Mouse (Mus musculus) mouse trophoblast stem cell (cell line): Measurements from ENCODE around the gene Agap2.
"Not testable (repeated sequence)": the region's sequence is repeated elsewhere in the genome, so short reads cannot be mapped to it uniquely, and the experiment has no call there.

Source experiments
- in situ Hi-C, 2 experiments: fragments of 300-500 bp; cut with MseI, MboI; formaldehyde crosslinking; loops; 2 replicates in 1 of 2; 3 replicates in 1 of 2; pipeline ENCODE4 v1.15.1; 2025

The Agap2 gene

GRCm38 (mm10) chr10:127059174-127059967 lies 15.7 kb upstream of the Agap2 start:
- in situ Hi-C loops: no loop called here

- in situ Hi-C loops: no loop called here
Measured at GRCm38 (mm10) chr10:127059968-127060916, 14.8 kb upstream of the Agap2 start, which contains the start of gene March9. TSS of gene March9 (minus strand) at chr10:127060184.

- in situ Hi-C loops: no loop called here
Measured at GRCm38 (mm10) chr10:127061085-127061484, 14.0 kb upstream of the Agap2 start.

GRCm38 (mm10) chr10:127061513-127061912 lies 13.6 kb upstream of the Agap2 start:
- in situ Hi-C loops: no loop called here

- in situ Hi-C loops: not testable (repeated sequence)
Measured at GRCm38 (mm10) chr10:127062101-127062500, 13.0 kb upstream of the Agap2 start.

- in situ Hi-C loops: no loop called here
Measured at GRCm38 (mm10) chr10:127062503-127062902, 12.6 kb upstream of the Agap2 start.

GRCm38 (mm10) chr10:127063239-127063872 lies 11.7 kb upstream of the Agap2 start, which contains the start of gene Cdk4:
TSS of gene Cdk4 (plus strand) at chr10:127063534.
- in situ Hi-C loops: no loop called here

GRCm38 (mm10) chr10:127063913-127064870 lies 10.9 kb upstream of the Agap2 start:
- in situ Hi-C loops: no loop called here

GRCm38 (mm10) chr10:127065981-127066380 lies 9.1 kb upstream of the Agap2 start:
- in situ Hi-C loops: no loop called here

GRCm38 (mm10) chr10:127066519-127067018 lies 8.5 kb upstream of the Agap2 start:
- in situ Hi-C loops: no loop called here

- in situ Hi-C loops: no loop called here
Measured at GRCm38 (mm10) chr10:127068360-127069038, 6.6 kb upstream of the Agap2 start.

GRCm38 (mm10) chr10:127069281-127070189 lies 5.5 kb upstream of the Agap2 start:
- in situ Hi-C loops: no loop called here

- in situ Hi-C loops: no loop called here
Measured at GRCm38 (mm10) chr10:127070190-127071121, 4.6 kb upstream of the Agap2 start, which contains the start of gene Tspan31. TSS of gene Tspan31 (minus strand) at chr10:127070264.

- in situ Hi-C loops: no loop called here
Measured at GRCm38 (mm10) chr10:127071203-127071602, 3.9 kb upstream of the Agap2 start.

GRCm38 (mm10) chr10:127072270-127072669 lies 2.8 kb upstream of the Agap2 start:
- in situ Hi-C loops: not testable (repeated sequence)

- in situ Hi-C loops: not testable (repeated sequence)
Measured at GRCm38 (mm10) chr10:127072969-127073368, 2.1 kb upstream of the Agap2 start.

GRCm38 (mm10) chr10:127073981-127074380 lies 1.1 kb upstream of the Agap2 start:
- in situ Hi-C loops: no loop called here

GRCm38 (mm10) chr10:127075651-127076050 lies 567 bp downstream of the Agap2 start:
- in situ Hi-C loops: no loop called here
